Mouse (Mus musculus): ENCODE data around the gene Lrrc3b. TPM values are rescaled to one million over a fixed set of nuclear protein-coding genes. Genes with fewer than 3 reads are reported as not detected.

Gene Lrrc3b
- total RNA-seq, 2 experiments from 2014 or later: 2.6 to 3.1 TPM

DNA sequence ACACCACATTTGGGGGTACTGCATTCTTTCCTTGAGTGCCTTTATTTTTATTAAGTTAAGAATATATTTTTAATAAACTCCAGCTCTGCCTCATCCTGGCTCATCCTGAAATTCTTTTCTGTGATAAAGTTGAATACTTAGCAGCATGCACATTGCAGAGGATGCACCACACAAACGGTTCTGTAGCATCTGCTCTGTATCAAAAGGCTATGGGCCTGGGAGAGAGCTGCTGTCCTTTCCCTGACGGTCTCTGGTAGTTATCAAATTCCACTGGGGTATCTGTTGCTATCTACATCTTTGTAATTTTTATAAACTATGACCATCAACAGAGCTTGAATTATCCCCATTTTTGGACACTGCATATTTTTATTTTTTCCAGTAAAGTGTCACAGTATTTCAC lies 105.7 kb downstream of the Lrrc3b start:
- no peak for DNase-seq (ENCODE audit: low spot score in 2 of 2)

DNA sequence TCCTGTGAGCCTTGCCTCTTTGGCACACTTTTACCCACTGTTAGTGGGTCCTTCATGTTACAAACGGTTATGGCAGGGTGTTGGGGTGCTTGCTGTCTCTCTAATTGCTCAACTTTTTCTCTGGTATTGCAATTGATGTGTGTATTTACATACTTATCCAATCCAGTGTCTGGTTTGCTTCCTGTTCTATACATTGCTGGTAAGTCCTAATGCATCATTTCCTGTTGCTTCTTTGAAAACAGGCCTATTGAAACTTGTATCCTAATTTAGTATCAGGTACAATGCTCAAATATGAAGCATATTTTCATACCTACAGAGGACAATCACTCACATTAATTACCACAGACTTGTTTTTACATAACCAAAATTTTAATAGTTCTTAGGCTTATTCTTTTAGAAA lies 107.4 kb downstream of the Lrrc3b start:
- DNase-seq (ENCODE audit: low spot score in 2 of 2): no peak

DNA sequence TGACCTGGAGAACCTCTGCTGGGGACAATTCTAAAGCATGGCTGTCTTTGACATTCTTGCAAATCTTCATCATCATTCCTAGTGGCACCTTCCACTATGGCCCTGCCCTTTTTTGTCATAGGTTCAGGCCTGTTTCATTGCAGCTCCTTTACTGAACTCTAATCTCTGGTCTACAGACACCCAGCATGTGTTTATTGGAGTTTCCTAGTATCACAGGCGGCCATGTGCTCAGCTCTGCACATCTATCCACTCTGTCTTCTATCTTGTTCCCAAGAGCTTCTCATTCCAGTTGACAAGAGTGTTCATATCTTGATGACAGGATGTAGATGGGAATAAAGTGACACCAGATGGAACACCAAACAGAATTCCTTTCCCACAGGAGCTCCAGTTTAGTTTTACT lies 108.6 kb downstream of the Lrrc3b start:
- DNase-seq (ENCODE audit: low spot score in 2 of 2): no peak

DNA sequence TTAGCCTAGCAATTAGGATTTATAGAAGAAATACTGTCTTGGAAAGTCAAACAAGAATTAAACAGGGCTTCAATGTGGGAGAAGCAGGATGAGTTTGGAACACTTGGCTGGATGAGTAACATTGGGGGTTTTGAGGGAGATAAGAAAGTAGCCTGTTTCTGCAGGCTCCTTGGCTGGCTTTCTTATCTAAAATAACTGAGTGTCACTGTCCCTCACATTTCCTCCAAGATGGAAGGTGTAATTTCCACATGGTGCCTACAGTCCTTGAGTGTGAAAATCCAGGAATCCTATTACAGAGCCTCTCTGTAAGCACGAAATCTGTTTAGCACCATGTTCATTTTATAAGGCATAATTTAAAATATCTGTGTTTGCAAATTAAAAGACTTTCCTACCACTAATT lies 112.9 kb downstream of the Lrrc3b start:
- no peak for DNase-seq (ENCODE audit: low spot score in 2 of 2)

DNA sequence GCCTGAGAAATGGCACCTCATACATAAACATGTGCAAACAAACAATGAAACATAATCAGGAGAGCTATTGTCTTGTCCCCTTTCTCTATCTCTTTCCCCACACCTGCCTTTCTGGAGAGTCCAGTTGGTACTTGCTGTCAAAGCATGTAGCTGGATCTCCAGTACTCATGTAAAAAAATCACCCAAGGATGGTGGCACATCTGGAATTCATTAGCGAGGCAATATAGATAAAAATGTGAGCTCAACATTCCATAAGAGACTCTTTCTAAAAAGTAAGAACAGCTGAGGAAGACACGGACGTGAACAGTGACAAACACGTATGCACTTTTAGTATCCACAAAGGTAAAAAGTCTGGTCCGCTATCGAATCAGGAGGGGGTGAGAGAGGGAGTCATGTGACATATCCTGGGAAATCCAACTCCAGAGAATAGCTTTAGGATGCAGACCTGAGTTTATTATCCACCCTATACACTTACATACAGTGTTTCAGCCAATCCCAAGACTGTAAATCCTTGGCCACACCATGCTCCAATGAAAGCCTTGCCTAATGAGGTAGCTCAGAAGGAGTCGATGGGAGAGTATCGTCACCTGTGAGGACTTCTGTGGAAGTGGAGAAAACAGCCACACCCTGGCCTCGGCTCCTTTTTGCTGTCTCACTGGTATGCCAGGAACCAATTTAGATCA lies 116.2 kb downstream of the Lrrc3b start:
- no peak for DNase-seq (ENCODE audit: low spot score in 2 of 2)

DNA sequence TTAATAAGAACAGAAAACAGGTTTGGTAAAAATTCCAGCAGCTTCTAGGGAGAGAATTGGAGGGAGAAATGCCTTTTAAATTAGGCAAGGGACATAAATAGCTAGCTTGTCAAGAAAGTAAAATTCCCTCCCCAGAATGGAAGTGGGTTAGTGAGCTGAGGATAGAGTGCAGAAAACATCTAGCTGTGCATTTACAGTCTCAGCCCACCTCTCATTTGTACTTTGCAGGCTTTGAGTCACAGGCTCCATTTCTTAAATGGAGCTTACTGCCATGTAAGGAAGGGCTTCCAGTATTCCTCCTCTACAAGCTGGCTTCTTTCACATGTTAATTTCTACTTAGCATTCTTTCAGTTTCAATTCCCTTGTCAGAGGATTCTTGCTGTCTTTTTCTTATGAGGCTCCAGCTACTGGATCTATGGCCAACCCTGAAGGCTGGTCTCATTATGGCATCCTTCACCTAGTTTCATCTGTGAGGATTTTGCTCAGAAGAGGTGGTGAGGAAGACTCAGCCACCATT lies 119.3 kb downstream of the Lrrc3b start:
- DNase-seq (ENCODE audit: low spot score in 2 of 2): no peak

DNA sequence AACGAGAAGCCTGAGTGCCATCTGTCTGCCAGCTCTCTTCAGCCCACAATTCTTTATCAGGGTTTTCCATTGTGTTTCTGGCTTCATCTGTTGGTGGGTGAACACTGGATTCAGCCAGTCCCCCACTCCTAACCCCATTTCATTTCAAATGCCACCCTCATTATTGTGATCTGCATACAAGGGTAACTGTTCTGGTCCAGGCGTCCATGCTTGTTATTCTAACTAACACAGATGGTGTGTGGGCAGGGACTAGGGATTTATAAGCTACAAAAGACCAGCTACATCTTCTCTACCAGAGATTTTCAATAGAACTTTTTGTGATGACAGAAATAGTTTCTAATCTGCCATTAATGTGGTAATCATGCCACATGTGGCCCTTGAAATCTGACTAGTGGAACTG lies 130.2 kb downstream of the Lrrc3b start:
- DNase-seq (ENCODE audit: low spot score in 2 of 2): no peak
